Mouse (Mus musculus): ENCODE measurements around the gene Brsk2. TPM values are rescaled to one million over a fixed set of nuclear protein-coding genes. Genes with fewer than 3 reads are reported as not detected.

Gene Brsk2
- polyA plus RNA-seq, 1 experiment from 2014 or later, result 1.8 TPM

DNA sequence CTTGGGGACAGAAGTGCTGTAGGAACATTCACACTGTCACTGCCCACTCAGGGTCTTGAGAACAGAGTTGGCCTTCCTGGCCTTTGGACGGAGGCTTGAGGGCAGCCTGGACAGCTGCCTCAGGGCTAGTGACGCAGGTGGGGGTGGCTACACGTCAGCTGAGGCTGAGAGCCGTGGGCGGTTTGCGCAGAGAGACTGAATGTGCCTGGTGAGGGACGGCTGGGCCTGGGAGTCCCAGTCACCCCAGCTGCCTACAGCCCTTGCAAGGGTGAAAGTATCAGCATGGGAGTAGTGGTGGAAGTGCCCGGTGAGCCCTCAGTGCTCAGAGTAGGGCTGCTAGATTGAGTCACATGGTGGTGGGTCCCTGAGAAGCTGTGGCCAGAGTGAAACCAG, 6.6 kb downstream of the Brsk2 start:
- Histone ChIP-seq H3K36me3 (no peaks in the 10 kb centered on the region), H3K4me3 (no peak overlapping the region), H3K4me1 (no peaks in the 10 kb centered on the region), H3K27ac (no peak overlapping the region), H3K9me3 (0 out of 2 replicates have a peak, but pooled peaks cover 4% of the 10 kb centered on the region), H3K4me2 (replicated peaks) (no peak overlapping the region), H3K27me3 (peaks cover 30% of the 10 kb centered on the region), H3K9ac (no peak overlapping the region)
- 73% methylated on average over 8 of the region's 8 CpGs for WGBS
- no peak for ATAC-seq (ENCODE audit: insufficient number of reproducible peaks, insufficient read depth, low FRiP score, low TSS enrichment)

- H3K9ac ChIP-seq, result no peak overlapping the region
- 84% methylated on average over 4 of the region's 4 CpGs for WGBS
- H3K9me3 ChIP-seq, result no peaks in the 10 kb centered on the region
- H3K4me1 ChIP-seq, result no peaks in the 10 kb centered on the region
- H3K4me2 ChIP-seq (replicated peaks), result no peak overlapping the region
- H3K36me3 ChIP-seq, result no peaks in the 10 kb centered on the region
- H3K27me3 ChIP-seq, result peaks cover 16% of the 10 kb centered on the region
- ATAC-seq (ENCODE audit: insufficient number of reproducible peaks, insufficient read depth, low FRiP score, low TSS enrichment), result no peak
- H3K4me3 ChIP-seq, result no peak overlapping the region
- no peak overlapping the region for H3K27ac ChIP-seq
Measured at GRCm38 (mm10) chr7:141957524-141958051, 8.0 kb downstream of the Brsk2 start.

DNA sequence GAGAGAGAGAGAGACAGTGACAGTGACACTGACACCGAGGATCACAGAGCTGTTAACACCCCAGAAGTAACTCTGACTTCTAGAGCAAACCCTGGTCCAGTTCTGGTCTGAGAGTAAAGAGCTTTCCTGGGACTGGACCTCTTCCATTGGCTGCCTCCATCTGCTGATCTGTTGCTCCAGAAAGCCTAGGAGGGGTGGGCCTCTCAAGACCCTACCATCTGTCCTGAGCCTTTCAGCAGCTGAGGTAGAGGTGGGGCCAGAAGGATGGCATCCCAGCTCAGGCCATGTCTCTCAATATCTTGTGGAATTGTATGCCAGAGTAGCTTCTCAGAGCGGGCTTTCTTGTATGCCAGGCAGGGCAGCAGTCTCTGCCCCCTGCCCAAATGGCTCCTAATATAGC, 8.7 kb downstream of the Brsk2 start:
- H3K9me3 ChIP-seq, result no peaks in the 10 kb centered on the region
- peaks cover 10% of the 10 kb centered on the region for H3K27me3 ChIP-seq
- no peak overlapping the region for H3K4me2 ChIP-seq (replicated peaks)
- no peak overlapping the region for H3K9ac ChIP-seq
- no peaks in the 10 kb centered on the region for H3K36me3 ChIP-seq
- H3K4me3 ChIP-seq, result no peak overlapping the region
- ATAC-seq (ENCODE audit: insufficient number of reproducible peaks, insufficient read depth, low FRiP score, low TSS enrichment), result no peak
- no peaks in the 10 kb centered on the region for H3K4me1 ChIP-seq
- H3K27ac ChIP-seq, result no peak overlapping the region
- 77% methylated on average over 2 of the region's 2 CpGs for WGBS

- H3K27ac ChIP-seq, result no peak overlapping the region
- H3K4me3 ChIP-seq, result no peak overlapping the region
- H3K4me1 ChIP-seq, result no peaks in the 10 kb centered on the region
- no peak overlapping the region for H3K4me2 ChIP-seq (replicated peaks)
- ATAC-seq (ENCODE audit: insufficient number of reproducible peaks, insufficient read depth, low FRiP score, low TSS enrichment), result no peak
- H3K9ac ChIP-seq, result no peak overlapping the region
- no peaks in the 10 kb centered on the region for H3K36me3 ChIP-seq
- H3K27me3 ChIP-seq, result 0 out of 2 replicates have a peak, but pooled peaks cover under 1% of the 10 kb centered on the region
- no peaks in the 10 kb centered on the region for H3K9me3 ChIP-seq
- WGBS, result 81% methylated on average over 1 of the region's 1 CpGs
Measured at GRCm38 (mm10) chr7:141959133-141959532, 9.6 kb downstream of the Brsk2 start.

- WGBS, result 83% methylated on average over 2 of the region's 2 CpGs
- Histone ChIP-seq H3K36me3 (no peaks in the 10 kb centered on the region), H3K4me1 (no peaks in the 10 kb centered on the region), H3K4me2 (replicated peaks) (no peak overlapping the region), H3K27me3 (no peaks in the 10 kb centered on the region), H3K9ac (no peak overlapping the region), H3K9me3 (no peaks in the 10 kb centered on the region), H3K27ac (no peak overlapping the region), H3K4me3 (no peak overlapping the region)
- ATAC-seq (ENCODE audit: insufficient number of reproducible peaks, insufficient read depth, low FRiP score, low TSS enrichment), result no peak
Measured at GRCm38 (mm10) chr7:141960926-141961325, 11.4 kb downstream of the Brsk2 start.

- Histone ChIP-seq H3K4me3 (no peak overlapping the region), H3K4me1 (no peaks in the 10 kb centered on the region), H3K36me3 (no peaks in the 10 kb centered on the region), H3K27ac (no peak overlapping the region), H3K27me3 (no peaks in the 10 kb centered on the region), H3K9me3 (no peaks in the 10 kb centered on the region), H3K9ac (no peak overlapping the region), H3K4me2 (replicated peaks) (no peak overlapping the region)
- 87% methylated on average over 3 of the region's 3 CpGs for WGBS
- ATAC-seq (ENCODE audit: insufficient number of reproducible peaks, insufficient read depth, low FRiP score, low TSS enrichment), result no peak
Measured at GRCm38 (mm10) chr7:141961491-141961890, 11.9 kb downstream of the Brsk2 start.

- Histone ChIP-seq H3K27me3 (no peaks in the 10 kb centered on the region), H3K27ac (no peak overlapping the region), H3K4me3 (no peak overlapping the region), H3K9ac (no peak overlapping the region), H3K4me1 (no peaks in the 10 kb centered on the region), H3K9me3 (no peaks in the 10 kb centered on the region), H3K4me2 (replicated peaks) (no peak overlapping the region), H3K36me3 (no peaks in the 10 kb centered on the region)
- 85% methylated on average over 3 of the region's 3 CpGs for WGBS
- ATAC-seq (ENCODE audit: insufficient number of reproducible peaks, insufficient read depth, low FRiP score, low TSS enrichment), result no peak
Measured at GRCm38 (mm10) chr7:141962521-141962920, 13.0 kb downstream of the Brsk2 start.

DNA sequence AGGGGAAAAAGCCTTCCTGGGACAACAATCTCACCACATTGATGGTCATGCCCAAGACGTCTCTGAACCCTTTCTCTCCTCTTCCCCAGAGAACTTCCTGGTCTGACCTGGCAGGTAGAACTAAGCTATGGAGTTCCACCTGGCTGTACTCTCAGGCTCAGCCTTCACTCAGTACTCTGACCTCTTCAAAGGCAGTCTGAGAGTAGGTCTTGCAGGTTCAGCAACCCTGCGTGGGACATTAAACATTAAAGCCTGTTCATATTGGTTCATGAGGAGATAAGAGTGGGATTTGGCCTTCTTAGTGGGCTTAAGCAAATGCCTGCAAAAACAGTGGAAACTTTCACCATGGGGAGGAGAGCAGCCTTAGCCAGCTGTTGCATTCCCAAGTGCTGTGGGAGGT, 16.7 kb downstream of the Brsk2 start:
- Histone ChIP-seq H3K36me3 (no peaks in the 10 kb centered on the region), H3K27me3 (no peaks in the 10 kb centered on the region), H3K27ac (no peak overlapping the region), H3K4me3 (no peak overlapping the region), H3K9ac (no peak overlapping the region), H3K4me1 (no peaks in the 10 kb centered on the region), H3K4me2 (replicated peaks) (no peak overlapping the region), H3K9me3 (no peaks in the 10 kb centered on the region)
- ATAC-seq (ENCODE audit: insufficient number of reproducible peaks, insufficient read depth, low FRiP score, low TSS enrichment), result no peak
- 83% methylated on average over 2 of the region's 2 CpGs for WGBS

DNA sequence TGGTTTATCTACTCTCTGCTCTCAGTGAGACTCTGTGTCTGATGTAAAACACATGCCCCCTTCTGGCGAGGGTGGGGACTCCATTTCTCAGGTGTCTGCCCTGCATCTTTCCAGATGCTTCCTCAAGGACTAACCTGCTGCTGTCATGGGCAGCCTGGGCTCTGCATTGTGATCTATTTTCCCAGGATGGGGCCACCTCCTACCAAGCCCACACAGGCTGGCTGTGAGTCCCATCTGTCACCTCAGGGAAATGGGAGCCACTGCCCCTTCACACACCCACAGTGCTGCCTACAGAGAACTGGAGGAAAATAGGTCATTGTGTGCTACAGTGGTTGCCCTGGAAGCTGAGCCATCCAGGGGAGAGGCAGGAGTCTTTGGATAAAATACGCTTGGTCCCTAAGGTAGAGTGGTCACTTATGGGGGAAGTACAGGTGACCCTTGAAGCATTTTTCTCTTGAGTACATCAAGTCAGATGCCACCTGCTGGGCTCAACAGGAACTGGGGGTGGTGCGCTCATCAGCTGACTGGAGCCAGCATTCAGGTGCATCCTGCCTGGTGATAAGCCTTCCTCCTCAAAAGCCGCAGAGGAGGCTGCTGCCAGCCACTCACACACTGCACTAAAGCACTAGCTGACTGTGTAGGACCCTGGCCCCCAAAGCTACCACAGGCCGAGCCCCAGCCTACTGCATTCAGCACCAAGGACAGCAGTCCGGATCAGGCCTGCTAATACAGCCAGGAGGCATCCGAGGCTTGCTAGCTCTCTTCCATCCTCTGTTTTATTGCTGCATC, 23.5 kb downstream of the Brsk2 start:
- Histone ChIP-seq H3K9me3 (no peaks in the 10 kb centered on the region), H3K4me1 (no peaks in the 10 kb centered on the region), H3K4me2 (replicated peaks) (no peak overlapping the region), H3K4me3 (no peak overlapping the region), H3K36me3 (no peaks in the 10 kb centered on the region), H3K9ac (no peak overlapping the region), H3K27ac (no peak overlapping the region), H3K27me3 (no peaks in the 10 kb centered on the region)
- WGBS, result 25% methylated on average over 7 of the region's 7 CpGs
- ATAC-seq (ENCODE audit: insufficient number of reproducible peaks, insufficient read depth, low FRiP score, low TSS enrichment), result no peak

- H3K9me3 ChIP-seq, result no peaks in the 10 kb centered on the region
- no peak overlapping the region for H3K27ac ChIP-seq
- no peaks in the 10 kb centered on the region for H3K36me3 ChIP-seq
- no peak overlapping the region for H3K4me2 ChIP-seq (replicated peaks)
- no peak overlapping the region for H3K4me3 ChIP-seq
- no peak for ATAC-seq (ENCODE audit: insufficient number of reproducible peaks, insufficient read depth, low FRiP score, low TSS enrichment)
- H3K4me1 ChIP-seq, result no peaks in the 10 kb centered on the region
- 77% methylated on average over 6 of the region's 6 CpGs for WGBS
- H3K27me3 ChIP-seq, result no peaks in the 10 kb centered on the region
- H3K9ac ChIP-seq, result no peak overlapping the region
Measured at GRCm38 (mm10) chr7:141978003-141978402, 28.5 kb downstream of the Brsk2 start.

- Histone ChIP-seq H3K4me2 (replicated peaks) (no peak overlapping the region), H3K27ac (no peak overlapping the region), H3K9ac (no peak overlapping the region), H3K36me3 (no peaks in the 10 kb centered on the region), H3K27me3 (no peaks in the 10 kb centered on the region), H3K4me3 (no peak overlapping the region), H3K4me1 (no peaks in the 10 kb centered on the region), H3K9me3 (no peaks in the 10 kb centered on the region)
- 83% methylated on average over 4 of the region's 4 CpGs for WGBS
- no peak for ATAC-seq (ENCODE audit: insufficient number of reproducible peaks, insufficient read depth, low FRiP score, low TSS enrichment)
Measured at GRCm38 (mm10) chr7:141979247-141979646, 29.7 kb downstream of the Brsk2 start.

- no peaks in the 10 kb centered on the region for H3K4me1 ChIP-seq
Measured at GRCm38 (mm10) chr7:141981237-141981636, 31.7 kb downstream of the Brsk2 start.

More at GRCm38 (mm10) chr7:141981237-141981636, 31.7 kb downstream of the Brsk2 start:
- Histone ChIP-seq H3K27ac (no peak overlapping the region), H3K4me2 (replicated peaks) (no peak overlapping the region), H3K9ac (no peak overlapping the region), H3K27me3 (no peaks in the 10 kb centered on the region), H3K4me3 (no peak overlapping the region), H3K36me3 (no peaks in the 10 kb centered on the region), H3K9me3 (no peaks in the 10 kb centered on the region)
- no peak for ATAC-seq (ENCODE audit: insufficient number of reproducible peaks, insufficient read depth, low FRiP score, low TSS enrichment)
- WGBS, result 94% methylated on average over 7 of the region's 7 CpGs
